Mouse (Mus musculus) spleen, adult 2 months (tissue): ENCODE results near the gene Brd4. TPM values are rescaled to one million over a fixed set of nuclear protein-coding genes. Genes with fewer than 3 reads are reported as not detected.

Source experiments
- DNase-seq, 2 experiments: peaks; one replicate each; pipeline versions ENCODE4 v3.0.0 to v3.0.0-alpha.2; 2012 to 2021; ENCODE audit warnings: low spot score in 2 of 2, low read depth in 1 of 2
- H3K27ac ChIP-seq: fragments of 200-500 bp; 2 replicates; pipeline ENCODE4 v1.5.1; 2012; ENCODE audit warnings: low read length, inconsistent platforms; ENCODE audit not compliant: insufficient read depth
- H3K27me3 ChIP-seq: fragments of 200-500 bp; 2 replicates; pipeline ENCODE4 v1.6.1; 2012; ENCODE audit warnings: mild to moderate bottlenecking, moderate library complexity, low read length, inconsistent platforms; ENCODE audit not compliant: control insufficient read depth, insufficient read depth
- H3K36me3 ChIP-seq: fragments of 200-500 bp; 2 replicates; pipeline ENCODE4 v1.6.1; 2012; ENCODE audit warnings: mild to moderate bottlenecking, low read length, inconsistent platforms; ENCODE audit not compliant: control insufficient read depth, insufficient read depth
- H3K4me1 ChIP-seq: fragments of 200-500 bp; 2 replicates; pipeline ENCODE4 v1.6.1; 2011; ENCODE audit warnings: inconsistent platforms; ENCODE audit not compliant: control insufficient read depth, insufficient read depth, insufficient read length
- H3K4me3 ChIP-seq: fragments of 200-500 bp; 2 replicates; pipeline ENCODE4 v1.5.1; 2011; ENCODE audit warnings: mild to moderate bottlenecking, inconsistent platforms; ENCODE audit not compliant: insufficient read depth, insufficient read length; ENCODE audit errors: extremely low read depth
- CTCF ChIP-seq: fragments of 200-500 bp; IDR thresholded peaks from 2 replicates; pipeline ENCODE4 v1.5.1; 2011; ENCODE audit warnings: mild to moderate bottlenecking, inconsistent platforms; ENCODE audit not compliant: insufficient read depth, insufficient read length, insufficient replicate concordance; ENCODE audit errors: extremely low read depth
- POLR2A ChIP-seq: fragments of 200-500 bp; IDR thresholded peaks from 2 replicates; pipeline ENCODE4 v1.6.1; 2011; ENCODE audit warnings: low read depth, low read length, inconsistent platforms
- WGBS: fragments of 180-500 bp; shearing (Covaris S2); methylation state at CpG from one replicate; pipeline ENCODE4 v1.1.7; 2018; 5-methylcytosine and 5-hydroxymethylcytosine counted together
- polyA plus RNA-seq: library from polyadenylated mRNA; depleted of rRNA; stranded (reverse); fragments of >200 nt; gene quantifications from 2 replicates; pipeline ENCODE4 v1.2.3, GENCODE M21; 2012

The Brd4 gene
- polyA plus RNA-seq, 1 experiment, result 63.8 TPM

DNA sequence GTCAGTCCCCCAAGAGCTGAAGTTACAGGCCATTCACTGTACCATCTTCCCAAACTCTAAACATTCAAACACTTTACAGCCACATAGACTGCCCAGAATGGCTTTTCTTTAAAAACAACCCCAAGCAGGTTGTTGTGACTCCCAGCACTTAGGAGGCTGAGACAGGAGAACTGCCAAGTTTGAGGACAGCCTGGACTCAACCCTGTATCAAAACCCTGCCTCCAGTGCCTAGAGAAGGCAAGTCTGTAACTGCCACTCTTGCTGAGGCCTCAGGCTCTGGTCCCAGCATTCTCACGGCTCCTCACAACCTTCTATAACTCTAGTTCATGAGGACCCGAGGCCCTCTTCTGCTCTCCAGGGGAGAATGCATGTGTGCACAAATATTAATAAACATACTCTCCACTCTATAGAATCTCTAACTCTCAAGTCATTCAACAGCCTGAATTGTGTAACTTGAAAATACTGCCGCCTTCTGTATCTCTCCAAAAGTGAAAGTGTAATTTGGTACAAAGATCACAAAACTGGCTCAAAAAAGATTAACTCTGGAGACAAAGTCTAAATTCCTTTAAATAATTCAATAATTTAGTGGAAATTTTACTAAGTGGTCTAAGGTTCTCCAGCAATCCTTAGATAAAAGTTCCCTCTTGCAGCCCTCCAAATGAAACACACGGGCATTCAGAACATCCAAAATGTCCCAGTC is 2.8 kb downstream of the Brd4 start:
- H3K4me1 ChIP-seq, result peaks cover 10% of the 10 kb centered on the region
- H3K27me3 ChIP-seq, result no peaks in the 10 kb centered on the region
- 47% methylated on average over 4 of the region's 4 CpGs for WGBS
- TF ChIP-seq POLR2A, result no peak
- TF ChIP-seq CTCF, result no peak
- H3K4me3 ChIP-seq, result no peak overlapping the region; the same call in 1 of the 2 replicates
- 0 out of 2 replicates have a peak overlapping the region, but pooled peaks have one; percentile 27 for H3K27ac ChIP-seq
- no peak for DNase-seq
- H3K36me3 ChIP-seq, result no peaks in the 10 kb centered on the region

DNA sequence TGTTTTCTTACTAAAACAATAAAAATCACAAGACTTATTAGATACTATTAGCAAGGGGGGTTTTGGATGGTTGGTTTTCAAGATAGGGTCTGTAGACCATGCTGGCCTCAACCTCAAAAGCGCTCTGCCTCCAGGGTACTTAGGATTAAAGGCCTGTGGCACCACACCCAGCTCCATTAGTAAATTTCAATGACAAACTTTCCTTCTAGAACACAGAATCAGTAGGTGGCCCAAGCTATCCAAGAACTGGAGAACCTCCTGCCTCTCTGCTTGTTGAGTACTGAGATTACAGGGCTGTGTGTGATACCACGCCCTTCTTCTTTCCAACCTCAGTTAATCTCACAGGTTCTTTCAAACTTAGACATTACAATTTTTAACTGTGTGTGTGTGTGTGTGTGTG is 3.4 kb downstream of the Brd4 start:
- H3K27ac ChIP-seq, result no peak overlapping the region
- TF ChIP-seq CTCF (no peak), POLR2A (no peak)
- DNase-seq, result no peak
- 87% methylated on average over 2 of the region's 2 CpGs for WGBS
- no peak overlapping the region; the same call in 1 of the 2 replicates for H3K4me3 ChIP-seq
- peaks cover 12% of the 10 kb centered on the region for H3K4me1 ChIP-seq
- H3K27me3 ChIP-seq, result no peaks in the 10 kb centered on the region
- H3K36me3 ChIP-seq, result no peaks in the 10 kb centered on the region

DNA sequence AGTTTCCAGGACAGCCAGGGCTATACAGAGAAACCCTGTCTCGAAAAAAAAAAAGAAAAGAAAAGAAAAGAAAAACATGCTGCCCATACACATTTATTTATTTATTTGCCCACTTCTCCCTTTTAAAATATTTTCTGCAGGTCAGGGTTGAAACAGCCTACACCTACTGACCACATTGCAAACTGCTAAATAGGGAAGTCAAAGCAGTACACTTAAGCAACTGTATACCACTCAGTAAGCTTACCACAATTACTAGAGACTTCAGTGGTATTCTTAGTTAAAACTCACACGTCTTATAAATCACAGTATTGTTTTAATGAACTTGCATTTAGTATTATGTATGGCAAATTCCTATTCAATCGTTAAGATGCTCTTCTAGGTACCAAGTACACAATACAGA is 3.9 kb downstream of the Brd4 start:
- 48% methylated on average over 3 of the region's 3 CpGs for WGBS
- TF ChIP-seq POLR2A (no peak), CTCF (no peak)
- no peak overlapping the region for H3K27ac ChIP-seq
- no peak for DNase-seq
- no peaks in the 10 kb centered on the region for H3K36me3 ChIP-seq
- no peaks in the 10 kb centered on the region for H3K27me3 ChIP-seq
- peaks cover 12% of the 10 kb centered on the region for H3K4me1 ChIP-seq
- no peak overlapping the region for H3K4me3 ChIP-seq

DNA sequence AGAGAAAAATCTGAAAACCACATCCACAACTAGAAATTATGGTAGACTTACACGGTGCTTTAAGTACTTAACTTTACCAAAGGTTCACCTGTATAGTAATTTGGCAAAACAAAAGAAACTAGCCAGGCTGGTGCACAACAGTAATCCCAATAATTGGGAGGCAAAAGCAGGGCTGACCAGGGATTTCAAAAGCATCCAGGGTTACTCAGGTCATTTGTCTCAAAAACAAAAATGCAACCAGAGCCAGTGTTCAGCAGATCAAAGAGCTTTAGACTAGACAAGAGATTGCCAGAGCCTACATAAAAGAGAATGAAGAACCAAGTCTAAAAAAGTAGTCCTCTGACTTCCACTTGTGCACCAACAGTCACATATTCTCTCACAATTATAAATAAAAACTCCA is 7.3 kb downstream of the Brd4 start:
- Histone ChIP-seq H3K4me1 (peaks cover 12% of the 10 kb centered on the region), H3K36me3 (no peaks in the 10 kb centered on the region), H3K27me3 (no peaks in the 10 kb centered on the region), H3K27ac (no peak overlapping the region), H3K4me3 (no peak overlapping the region)
- whole genome bisulfite sequencing, result 63% methylated on average over 1 of the region's 1 CpGs
- no peak for DNase-seq
- TF ChIP-seq CTCF (no peak), POLR2A (no peak)

DNA sequence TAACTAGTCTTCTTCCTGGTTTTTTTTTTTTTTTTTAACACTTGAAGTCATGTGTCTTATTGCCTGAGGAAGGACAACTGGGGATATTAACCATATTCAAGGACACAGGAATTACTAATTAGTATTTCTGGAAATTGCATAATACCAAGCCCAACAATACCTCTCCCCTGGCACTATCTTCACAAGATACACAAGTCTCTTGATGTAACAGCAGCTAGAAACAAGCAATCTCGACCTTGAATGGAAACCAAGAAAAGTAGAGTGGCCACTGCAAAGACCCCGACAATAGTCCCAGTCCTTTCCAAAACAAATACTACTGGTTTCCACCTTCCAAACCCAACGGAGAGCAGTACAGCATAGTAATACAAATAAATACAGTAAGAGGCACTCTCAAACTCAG is 9.0 kb downstream of the Brd4 start:
- H3K36me3 ChIP-seq, result no peaks in the 10 kb centered on the region
- no peak for DNase-seq
- peaks cover 4% of the 10 kb centered on the region for H3K4me1 ChIP-seq
- no peak for TF ChIP-seq POLR2A
- TF ChIP-seq CTCF, result no peak
- no peak overlapping the region for H3K27ac ChIP-seq
- 85% methylated on average over 3 of the region's 3 CpGs for WGBS
- H3K27me3 ChIP-seq, result no peaks in the 10 kb centered on the region
- no peak overlapping the region for H3K4me3 ChIP-seq

DNA sequence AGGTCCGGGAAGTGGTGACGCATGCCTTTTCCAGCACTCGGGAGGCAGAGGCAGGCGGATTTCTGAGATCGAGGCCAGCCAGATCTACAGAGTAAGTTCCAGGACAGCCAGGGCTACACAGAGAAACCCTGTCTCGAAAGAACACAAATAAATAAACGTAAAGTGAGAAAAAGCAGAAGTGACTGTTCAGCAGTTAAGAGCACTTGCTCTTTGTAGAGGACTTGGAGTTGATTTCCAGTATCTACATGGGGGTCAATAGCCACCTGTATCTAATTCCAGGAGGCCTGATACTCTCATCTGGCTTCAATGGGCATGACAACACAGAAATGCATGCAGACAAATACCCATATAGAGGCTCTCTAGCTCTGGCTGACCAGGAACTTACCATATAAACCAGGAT is 15.4 kb downstream of the Brd4 start:
- no peaks in the 10 kb centered on the region for H3K27me3 ChIP-seq
- no peaks in the 10 kb centered on the region; the same call in 1 of the 2 replicates for H3K4me1 ChIP-seq
- TF ChIP-seq CTCF (no peak), POLR2A (no peak)
- 54% methylated on average over 7 of the region's 7 CpGs for WGBS
- no peak for DNase-seq
- no peaks in the 10 kb centered on the region for H3K36me3 ChIP-seq
- no peak overlapping the region for H3K27ac ChIP-seq
- no peak overlapping the region for H3K4me3 ChIP-seq

- WGBS, result 91% methylated on average over 3 of the region's 3 CpGs
- TF ChIP-seq CTCF (no peak), POLR2A (no peak)
- Histone ChIP-seq H3K36me3 (no peaks in the 10 kb centered on the region), H3K27me3 (no peaks in the 10 kb centered on the region), H3K4me3 (no peak overlapping the region), H3K27ac (no peak overlapping the region), H3K4me1 (no peaks in the 10 kb centered on the region; the same call in 1 of the 2 replicates)
- DNase-seq, result no peak
Measured at GRCm38 (mm10) chr17:32268540-32268960, 16.0 kb downstream of the Brd4 start.
